Mouse (Mus musculus) erythroid progenitor cell, adult 5-6 weeks (primary cell): Measurements from ENCODE around the gene Sod2. TPM values are rescaled to one million over a fixed set of nuclear protein-coding genes. Genes with fewer than 3 reads are reported as not detected.
"Not testable (repeated sequence)": the region's sequence is repeated elsewhere in the genome, so short reads cannot be mapped to it uniquely, and the experiment has no call there.

ENCODE experiments used
- ATAC-seq: replicated peaks from 2 replicates; pipeline ENCODE4 v1.8.0; 2016; ENCODE audit warnings: moderate number of reproducible peaks, mild to moderate bottlenecking, moderate TSS enrichment, inconsistent platforms; ENCODE audit not compliant: poor library complexity, low FRiP score, severe bottlenecking
- total RNA-seq, 2 experiments: library from RNA; stranded (forward) in 1 of 2; stranded (reverse) in 1 of 2; fragments of 150-400 nt in 1 of 2; fragments of 186-747, 209-891 nt in 1 of 2; gene quantifications; 2 replicates each; pipeline versions ENCODE4 v1.2.3 to v1.2.4; 2015 to 2017; ENCODE audit warnings: low replicate concordance in 2 of 2

Gene Sod2
- total RNA-seq, 2 experiments from 2014 or later: 8.0 to 58.3 TPM

- ATAC-seq: peak; percentile 97
These were observed 1.2 kb downstream of the Sod2 start for GRCm38 (mm10) chr17:13007730-13008425.

GRCm38 (mm10) chr17:13008528-13008927 lies 1.9 kb downstream of the Sod2 start:
- no peak for ATAC-seq

- peak; percentile 53 for ATAC-seq
These were observed 3.2 kb downstream of the Sod2 start for GRCm38 (mm10) chr17:13009887-13010286.

- no peak for ATAC-seq
These were observed 6.7 kb downstream of the Sod2 start for GRCm38 (mm10) chr17:13013316-13013715.

- peak; percentile 50; the same call in 1 of the 2 replicates for ATAC-seq
These were observed 30.1 kb downstream of the Sod2 start for GRCm38 (mm10) chr17:13036627-13037192.

GRCm38 (mm10) chr17:13043846-13044673 lies 37.4 kb downstream of the Sod2 start:
- peak; percentile 27; the same call in 1 of the 2 replicates for ATAC-seq

GRCm38 (mm10) chr17:13052124-13052813 lies 45.6 kb downstream of the Sod2 start, which contains the start of gene Gpr31b:
Gpr31b (minus strand) TSS chr17:13052296.
- not testable (repeated sequence) for ATAC-seq

GRCm38 (mm10) chr17:13060804-13061203 lies 54.2 kb downstream of the Sod2 start, which contains the start of gene Tcp10b:
Tcp10b (plus strand) TSS chr17:13061104.
- ATAC-seq: not testable (repeated sequence)

GRCm38 (mm10) chr17:13062882-13063281 lies 56.2 kb downstream of the Sod2 start:
- not testable (repeated sequence) for ATAC-seq

- ATAC-seq: not testable (repeated sequence)
These were observed 61.3 kb downstream of the Sod2 start for GRCm38 (mm10) chr17:13067864-13068385.

GRCm38 (mm10) chr17:13069227-13069626 lies 62.6 kb downstream of the Sod2 start:
- not testable (repeated sequence) for ATAC-seq

Other genes with a start within 250 kb of the Sod2 start
- gene Igf2r, start 237.2 kb upstream of the Sod2 start, total RNA-seq (2015; ENCODE audit: low replicate concordance): 1.7 and 2.2 TPM in 2 replicates
- 5.4 and 12.9 TPM in 2 replicates for gene Igf2r, start 237.2 kb upstream of the Sod2 start, total RNA-seq (2017; ENCODE audit: low replicate concordance)
- gene Mas1, start 138.7 kb upstream of the Sod2 start, total RNA-seq (2015; ENCODE audit: low replicate concordance): not detected in 2 replicates
- not detected in 2 replicates for gene Mas1, start 138.7 kb upstream of the Sod2 start, total RNA-seq (2017; ENCODE audit: low replicate concordance)
- gene Mrgprh, start 130.8 kb upstream of the Sod2 start, total RNA-seq (2015; ENCODE audit: low replicate concordance): not detected in 2 replicates
- gene Mrgprh, start 130.8 kb upstream of the Sod2 start, total RNA-seq (2017; ENCODE audit: low replicate concordance): not detected in 2 replicates
- gene Pnldc1, start 96.6 kb upstream of the Sod2 start, total RNA-seq (2015; ENCODE audit: low replicate concordance): 2.9 TPM in 1 of 2 replicates, not detected in the other
- gene Pnldc1, start 96.6 kb upstream of the Sod2 start, total RNA-seq (2017; ENCODE audit: low replicate concordance): 7.4 TPM in 1 of 2 replicates, not detected in the other
- 136 and 173 TPM in 2 replicates for gene Tcp1, start 91.1 kb upstream of the Sod2 start, total RNA-seq (2015; ENCODE audit: low replicate concordance)
- gene Tcp1, start 91.1 kb upstream of the Sod2 start, total RNA-seq (2017; ENCODE audit: low replicate concordance): 208 and 220 TPM in 2 replicates
- gene Mrpl18, start 90.5 kb upstream of the Sod2 start, total RNA-seq (2015; ENCODE audit: low replicate concordance): 96.0 and 107 TPM in 2 replicates
- 57.0 and 93.7 TPM in 2 replicates for gene Mrpl18, start 90.5 kb upstream of the Sod2 start, total RNA-seq (2017; ENCODE audit: low replicate concordance)
- gene Acat3, start 66.2 kb upstream of the Sod2 start, total RNA-seq (2015; ENCODE audit: low replicate concordance): not detected in 2 replicates
- not detected in 2 replicates for gene Acat3, start 66.2 kb upstream of the Sod2 start, total RNA-seq (2017; ENCODE audit: low replicate concordance)
- gene Acat2, start 46.1 kb upstream of the Sod2 start, total RNA-seq (2015; ENCODE audit: low replicate concordance): 3.2 and 17.2 TPM in 2 replicates
- 3.9 and 7.3 TPM in 2 replicates for gene Acat2, start 46.1 kb upstream of the Sod2 start, total RNA-seq (2017; ENCODE audit: low replicate concordance)
- 66.0 and 97.3 TPM in 2 replicates for gene Wtap, start 12.7 kb upstream of the Sod2 start, total RNA-seq (2015; ENCODE audit: low replicate concordance)
- 108 and 124 TPM in 2 replicates for gene Wtap, start 12.7 kb upstream of the Sod2 start, total RNA-seq (2017; ENCODE audit: low replicate concordance)
- not detected in 2 replicates for gene Gpr31b, start 45.5 kb downstream of the Sod2 start, total RNA-seq (2015; ENCODE audit: low replicate concordance)
- not detected in 2 replicates for gene Gpr31b, start 45.5 kb downstream of the Sod2 start, total RNA-seq (2017; ENCODE audit: low replicate concordance)
- not detected in 2 replicates for gene Tcp10b, start 54.3 kb downstream of the Sod2 start, total RNA-seq (2015; ENCODE audit: low replicate concordance)
- gene Tcp10b, start 54.3 kb downstream of the Sod2 start, total RNA-seq (2017; ENCODE audit: low replicate concordance): 0.39 TPM in 1 of 2 replicates, not detected in the other
- gene Unc93a, start 125.0 kb downstream of the Sod2 start, total RNA-seq (2015; ENCODE audit: low replicate concordance): not detected in 2 replicates
- gene Unc93a, start 125.0 kb downstream of the Sod2 start, total RNA-seq (2017; ENCODE audit: low replicate concordance): not detected in 2 replicates
- gene Smok2a, start 214.3 kb downstream of the Sod2 start, total RNA-seq (2015; ENCODE audit: low replicate concordance): not detected in 2 replicates
- gene Smok2a, start 214.3 kb downstream of the Sod2 start, total RNA-seq (2017; ENCODE audit: low replicate concordance): not detected in 2 replicates
- not detected in 2 replicates for gene Smok2b, start 223.4 kb downstream of the Sod2 start, total RNA-seq (2015; ENCODE audit: low replicate concordance)
- gene Smok2b, start 223.4 kb downstream of the Sod2 start, total RNA-seq (2017; ENCODE audit: low replicate concordance): not detected in 2 replicates